Mouse (Mus musculus) spleen, embryonic (tissue): ENCODE measurements at regions not wholly inside any gene's neighbourhood (a gene's known extent, or its start where the extent isn't known, plus 50 kb on each side); places are given as distances from the start of the nearest gene placed in this dataset.
"Not testable (repeated sequence)": the region's sequence is repeated elsewhere in the genome, so short reads cannot be mapped to it uniquely, and the experiment has no call there.

ENCODE experiments used
- CTCF ChIA-PET: fragments of 350-600 bp; sonication (Branson Sonifier 250); formaldehyde crosslinking; loops from one replicate; lab custom pipeline; 2022; lab: Charles Lee

GRCm38 (mm10) chr9:82300046-82300445 lies 436.6 kb downstream of the Mei4 start:
- CTCF ChIA-PET, result no interaction called here

- CTCF ChIA-PET, result no interaction called here
Measured at GRCm38 (mm10) chr9:82306285-82306684, 442.8 kb downstream of the Mei4 start.

GRCm38 (mm10) chr9:82312466-82312865 lies 449.0 kb downstream of the Mei4 start:
- CTCF ChIA-PET, result no interaction called here

GRCm38 (mm10) chr9:82340452-82340851 lies 477.0 kb downstream of the Mei4 start:
- CTCF ChIA-PET, result no interaction called here

GRCm38 (mm10) chr9:82350784-82351183 lies 478.6 kb upstream of the Irak1bp1 start:
- CTCF ChIA-PET, result not testable (repeated sequence)

GRCm38 (mm10) chr9:82359573-82359972 lies 469.8 kb upstream of the Irak1bp1 start:
- CTCF ChIA-PET, result no interaction called here

GRCm38 (mm10) chr9:82402355-82402754 lies 427.0 kb upstream of the Irak1bp1 start:
- CTCF ChIA-PET, result interaction anchor here (0.6 kb wide), 1 partner anchor 199 kb away, joined by 6 read pairs; no protein-coding TSS in a partner anchor

GRCm38 (mm10) chr9:82404010-82404409 lies 425.3 kb upstream of the Irak1bp1 start:
- CTCF ChIA-PET, result interaction anchor here (0.7 kb wide), 1 partner anchor 719 kb away, joined by 3 read pairs; no protein-coding TSS in a partner anchor

GRCm38 (mm10) chr9:82407177-82407576 lies 422.2 kb upstream of the Irak1bp1 start:
- CTCF ChIA-PET, result interaction anchor here (0.6 to 0.7 kb wide), 2 partner anchors 227 to 554 kb away, joined by 3 read pairs; no protein-coding TSS in a partner anchor

GRCm38 (mm10) chr9:82408969-82409368 lies 420.4 kb upstream of the Irak1bp1 start:
- CTCF ChIA-PET, result no interaction called here
